Mouse (Mus musculus) intestine, embryonic 14.5 days (tissue): Measurements from ENCODE around the gene Wdr91. TPM values are rescaled to one million over a fixed set of nuclear protein-coding genes. Genes with fewer than 3 reads are reported as not detected.

Experiments
- polyA plus RNA-seq: library from polyadenylated mRNA; unstranded; fragments of >200 nt; fragmentation: Nextera tagmentation; extraction: Ambion mirVana; gene quantifications from 2 replicates; pipeline ENCODE4 v1.2.1, GENCODE M21; 2014

Wdr91 gene
- polyA plus RNA-seq, 1 experiment from 2014 or later: 8.2 TPM

Other genes with a start within 250 kb of the Wdr91 start
- gene Agbl3, start 130.4 kb downstream of the Wdr91 start, polyA plus RNA-seq: 5.2 and 5.7 TPM in 2 replicates
- 1.2 TPM in 2 replicates for gene Tmem140, start 47.7 kb downstream of the Wdr91 start, polyA plus RNA-seq
- 9.4 and 9.7 TPM in 2 replicates for gene Cyren, start 32.8 kb downstream of the Wdr91 start, polyA plus RNA-seq
- gene Stra8, start 9.3 kb upstream of the Wdr91 start, polyA plus RNA-seq: not detected in 2 replicates
- 6.3 and 7.1 TPM in 2 replicates for gene Slc23a4, start 77.5 kb upstream of the Wdr91 start, polyA plus RNA-seq
- gene Cnot4, start 222.8 kb upstream of the Wdr91 start, polyA plus RNA-seq: 28.7 and 30.5 TPM in 2 replicates